Mouse (Mus musculus) testis, adult 2 months (tissue): ENCODE results near the gene Akt3. TPM values are rescaled to one million over a fixed set of nuclear protein-coding genes. Genes with fewer than 3 reads are reported as not detected.

Experiments
- H3K27ac ChIP-seq: fragments of 200-500 bp; 2 replicates; pipeline ENCODE4 v1.5.1; 2012; ENCODE audit warnings: low read depth, low read length; ENCODE audit not compliant: control insufficient read depth, insufficient read depth
- H3K27me3 ChIP-seq: fragments of 200-500 bp; 2 replicates; pipeline ENCODE4 v1.6.1; 2012; ENCODE audit warnings: mild to moderate bottlenecking, low read length, moderate library complexity; ENCODE audit not compliant: control insufficient read depth, insufficient read depth
- H3K36me3 ChIP-seq: fragments of 200-500 bp; 2 replicates; pipeline ENCODE4 v1.6.1; 2012; ENCODE audit warnings: mild to moderate bottlenecking, low read length; ENCODE audit not compliant: control insufficient read depth, insufficient read depth
- H3K4me1 ChIP-seq: fragments of 200-500 bp; 2 replicates; pipeline ENCODE4 v1.6.1; 2012; ENCODE audit warnings: low read length; ENCODE audit not compliant: control insufficient read depth, insufficient read depth
- H3K4me3 ChIP-seq: fragments of 200-500 bp; 2 replicates; pipeline ENCODE4 v1.5.1; 2012; ENCODE audit warnings: low read depth, mild to moderate bottlenecking, low read length, moderate library complexity, mixed read lengths; ENCODE audit not compliant: control insufficient read depth
- CTCF ChIP-seq: fragments of 200-500 bp; IDR thresholded peaks from 2 replicates; pipeline ENCODE4 v1.5.1; 2012; ENCODE audit warnings: low read depth, mild to moderate bottlenecking, inconsistent platforms, low read length, moderate library complexity; ENCODE audit not compliant: control insufficient read depth, insufficient read depth, insufficient replicate concordance
- POLR2A ChIP-seq: fragments of 200-500 bp; IDR thresholded peaks from 2 replicates; pipeline ENCODE4 v1.6.1; 2012; ENCODE audit warnings: low read depth, mild to moderate bottlenecking, inconsistent platforms, low read length, moderate library complexity; ENCODE audit not compliant: control insufficient read depth
- polyA plus RNA-seq: library from polyadenylated mRNA; depleted of rRNA; stranded (reverse); fragments of >200 nt; gene quantifications from 2 replicates; pipeline ENCODE4 v1.2.3, GENCODE M21; 2012

The Akt3 gene
- polyA plus RNA-seq, 1 experiment: 6.2 TPM

GRCm38 (mm10) chr1:177038383-177038782 is 219.6 kb downstream of the Akt3 start:
- Histone ChIP-seq H3K4me1 (no peaks in the 10 kb centered on the region), H3K4me3 (no peak overlapping the region), H3K36me3 (no peaks in the 10 kb centered on the region), H3K27ac (no peak overlapping the region), H3K27me3 (no peaks in the 10 kb centered on the region)
- TF ChIP-seq POLR2A (no peak), CTCF (no peak)

- no peaks in the 10 kb centered on the region for H3K4me1 ChIP-seq
- no peaks in the 10 kb centered on the region for H3K36me3 ChIP-seq
- no peak for TF ChIP-seq CTCF
- no peak for TF ChIP-seq POLR2A
- no peaks in the 10 kb centered on the region for H3K27me3 ChIP-seq
- H3K4me3 ChIP-seq: no peak overlapping the region
- H3K27ac ChIP-seq: no peak overlapping the region
These were observed 222.5 kb downstream of the Akt3 start for GRCm38 (mm10) chr1:177035460-177035859.

- no peaks in the 10 kb centered on the region; the same call in 1 of the 2 replicates for H3K36me3 ChIP-seq
- no peak overlapping the region for H3K27ac ChIP-seq
- TF ChIP-seq CTCF (no peak), POLR2A (no peak)
- H3K4me3 ChIP-seq: no peak overlapping the region
- H3K4me1 ChIP-seq: no peaks in the 10 kb centered on the region
- H3K27me3 ChIP-seq: no peaks in the 10 kb centered on the region
These were observed 225.8 kb downstream of the Akt3 start for GRCm38 (mm10) chr1:177032233-177032632.

GRCm38 (mm10) chr1:177031196-177031595 is 226.8 kb downstream of the Akt3 start:
- Histone ChIP-seq H3K27ac (no peak overlapping the region), H3K36me3 (no peaks in the 10 kb centered on the region; the same call in 1 of the 2 replicates)
- TF ChIP-seq CTCF (no peak), POLR2A (no peak)

GRCm38 (mm10) chr1:177030669-177031068 is 227.3 kb downstream of the Akt3 start:
- no peaks in the 10 kb centered on the region for H3K27me3 ChIP-seq
- H3K27ac ChIP-seq: no peak overlapping the region
- no peaks in the 10 kb centered on the region; the same call in 1 of the 2 replicates for H3K36me3 ChIP-seq
- no peak overlapping the region for H3K4me3 ChIP-seq
- H3K4me1 ChIP-seq: no peaks in the 10 kb centered on the region
- TF ChIP-seq CTCF (no peak), POLR2A (no peak)

More at GRCm38 (mm10) chr1:177031196-177031595, 226.8 kb downstream of the Akt3 start:
- H3K4me1 ChIP-seq: no peaks in the 10 kb centered on the region
- H3K4me3 ChIP-seq: no peak overlapping the region
- H3K27me3 ChIP-seq: no peaks in the 10 kb centered on the region

GRCm38 (mm10) chr1:177029032-177029431 is 229.0 kb downstream of the Akt3 start:
- no peak overlapping the region for H3K4me3 ChIP-seq
- TF ChIP-seq CTCF (no peak), POLR2A (no peak)
- H3K27ac ChIP-seq: no peak overlapping the region
- H3K27me3 ChIP-seq: no peaks in the 10 kb centered on the region
- no peaks in the 10 kb centered on the region for H3K4me1 ChIP-seq
- no peaks in the 10 kb centered on the region; the same call in 1 of the 2 replicates for H3K36me3 ChIP-seq

- Histone ChIP-seq H3K4me1 (no peaks in the 10 kb centered on the region), H3K27me3 (no peaks in the 10 kb centered on the region), H3K36me3 (no peaks in the 10 kb centered on the region; the same call in 1 of the 2 replicates), H3K4me3 (no peak overlapping the region), H3K27ac (no peak overlapping the region)
- TF ChIP-seq POLR2A: no peak
- TF ChIP-seq CTCF: no peak
These were observed 230.3 kb downstream of the Akt3 start for GRCm38 (mm10) chr1:177027706-177028105.

- no peaks in the 10 kb centered on the region for H3K4me1 ChIP-seq
- no peak for TF ChIP-seq CTCF
- TF ChIP-seq POLR2A: no peak
- no peaks in the 10 kb centered on the region for H3K36me3 ChIP-seq
- no peak overlapping the region for H3K27ac ChIP-seq
- H3K4me3 ChIP-seq: no peak overlapping the region
- no peaks in the 10 kb centered on the region for H3K27me3 ChIP-seq
These were observed 235.3 kb downstream of the Akt3 start for GRCm38 (mm10) chr1:177022751-177023150.

GRCm38 (mm10) chr1:177019668-177020067 is 238.3 kb downstream of the Akt3 start:
- no peak overlapping the region for H3K4me3 ChIP-seq
- TF ChIP-seq POLR2A: no peak
- TF ChIP-seq CTCF: no peak
- H3K4me1 ChIP-seq: no peaks in the 10 kb centered on the region

More at GRCm38 (mm10) chr1:177019668-177020067, 238.3 kb downstream of the Akt3 start:
- Histone ChIP-seq H3K27me3 (no peaks in the 10 kb centered on the region), H3K36me3 (no peaks in the 10 kb centered on the region), H3K27ac (no peak overlapping the region)
